Mouse (Mus musculus): Measurements from ENCODE around the gene Cldn5.

DNA sequence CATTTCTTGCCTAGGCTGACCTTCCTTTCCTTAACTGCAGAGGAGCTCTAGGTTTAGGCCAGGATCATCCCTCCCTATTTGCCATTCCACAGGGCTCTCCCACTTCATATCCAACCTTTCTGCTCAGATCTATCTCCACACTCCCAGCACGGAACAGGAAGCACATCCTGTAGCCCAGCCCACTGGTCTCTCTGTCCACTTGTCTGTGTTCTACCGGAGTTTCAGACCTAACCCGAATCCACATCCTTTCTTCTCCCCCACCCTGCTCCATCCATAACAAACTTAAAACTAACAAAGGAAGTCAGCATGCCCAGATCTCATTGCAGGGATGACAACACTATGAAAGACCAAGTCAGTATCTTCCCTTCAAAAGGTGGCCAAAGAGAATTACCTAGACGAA is 10.3 kb upstream of the Cldn5 start:
- TF ChIP-seq CTCF (IDR thresholded peaks at IDR 0.05; ENCODE audit: extremely low read depth, insufficient read depth, insufficient read length, insufficient replicate concordance) (no peak), POLR2A (IDR thresholded peaks at IDR 0.05; ENCODE audit: low read depth, low read length) (no peak)
